Mouse (Mus musculus) 3T3-L1 (cell line): Measurements from ENCODE around the gene Bpifb4.

Source experiments
- DNase-seq: peaks from one replicate; pipeline ENCODE4 v3.0.0-alpha.2; 2015; ENCODE audit warnings: low read depth, low spot score

The Bpifb4 gene

GRCm38 (mm10) chr2:154005094-154005493, 67.1 kb downstream of the Bpifb4 start:
- DNase-seq = no peak

GRCm38 (mm10) chr2:154005734-154006133, 67.7 kb downstream of the Bpifb4 start:
- no peak for DNase-seq

- DNase-seq = no peak
Measured at GRCm38 (mm10) chr2:154006331-154006730, 68.3 kb downstream of the Bpifb4 start.

- DNase-seq = no peak
Measured at GRCm38 (mm10) chr2:154007381-154007780, 69.4 kb downstream of the Bpifb4 start.

GRCm38 (mm10) chr2:154007965-154008364, 70.0 kb downstream of the Bpifb4 start, which contains the start of gene Bpifa2:
Gene Bpifa2 (plus strand): TSS chr2:154008265.
- DNase-seq = no peak
